Mouse (Mus musculus): ENCODE results near the gene Aox3.

Aox3 gene

DNA sequence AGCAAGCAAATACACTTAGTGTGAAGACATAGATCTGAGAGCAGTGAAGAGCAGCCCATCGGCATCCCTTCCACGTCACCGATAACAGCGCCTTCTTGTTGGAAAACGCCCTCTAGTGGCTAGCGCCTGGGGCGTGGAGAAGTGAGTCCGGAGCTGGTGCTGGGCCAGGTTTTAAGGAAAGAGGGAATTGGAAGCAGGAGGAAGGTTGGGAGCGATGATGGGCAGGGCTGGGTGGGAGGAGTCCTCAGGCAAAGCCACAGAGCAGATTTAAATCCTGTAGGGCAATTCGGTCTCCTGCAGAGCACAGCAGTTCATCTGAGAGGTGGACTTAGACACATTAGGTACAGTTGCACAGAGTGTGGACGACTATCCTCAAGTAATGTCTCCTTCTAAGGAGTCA lies at the start of gene Aox3:
TSS of gene Aox3 (plus strand) at position 251 of the 400 bp plus-strand sequence.
- no peak for DNase-seq (ENCODE audit: extremely low read depth, low read depth, low spot score)

DNA sequence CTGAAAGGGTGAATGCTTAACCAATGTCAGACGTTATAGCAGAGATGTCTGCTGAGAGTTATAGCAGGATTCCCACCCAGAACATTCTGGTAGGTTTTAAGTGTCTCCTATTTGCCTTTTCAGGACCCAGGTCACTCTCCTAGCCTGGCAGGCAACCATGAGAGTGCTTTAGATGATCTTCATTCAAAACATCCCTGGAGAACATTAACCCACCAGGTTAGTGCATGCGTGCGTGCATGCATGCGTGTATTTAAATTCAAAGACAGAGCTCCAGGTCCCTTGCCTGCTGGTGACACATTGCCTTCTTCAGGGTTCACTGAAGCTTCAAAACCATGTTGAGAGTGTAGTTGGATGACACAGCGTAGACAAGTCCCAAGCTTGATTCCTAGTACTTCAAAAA lies 47.8 kb upstream of the Aox3 start:
- DNase-seq (ENCODE audit: extremely low read depth, low read depth, low spot score): no peak

DNA sequence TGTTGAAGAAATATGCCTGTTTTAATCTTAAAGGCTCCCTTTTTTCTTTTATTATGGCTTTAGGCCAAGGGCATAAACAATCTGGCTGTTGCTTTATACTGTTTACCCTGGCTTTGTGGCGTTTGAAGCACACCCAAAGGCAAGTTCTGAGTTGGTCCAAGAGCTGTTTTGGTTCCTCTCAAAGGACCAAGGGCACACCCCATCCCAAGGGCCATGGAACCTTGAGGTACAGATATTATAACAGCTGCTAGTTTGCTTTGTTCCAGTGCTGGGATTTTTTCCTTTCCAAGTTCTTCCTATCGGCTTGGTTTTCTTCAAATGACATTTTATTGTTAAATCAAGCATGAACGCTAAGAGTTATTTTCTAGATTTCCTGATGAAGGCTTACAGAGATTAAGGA lies 47.3 kb upstream of the Aox3 start:
- no peak for DNase-seq (ENCODE audit: extremely low read depth, low read depth, low spot score)

DNA sequence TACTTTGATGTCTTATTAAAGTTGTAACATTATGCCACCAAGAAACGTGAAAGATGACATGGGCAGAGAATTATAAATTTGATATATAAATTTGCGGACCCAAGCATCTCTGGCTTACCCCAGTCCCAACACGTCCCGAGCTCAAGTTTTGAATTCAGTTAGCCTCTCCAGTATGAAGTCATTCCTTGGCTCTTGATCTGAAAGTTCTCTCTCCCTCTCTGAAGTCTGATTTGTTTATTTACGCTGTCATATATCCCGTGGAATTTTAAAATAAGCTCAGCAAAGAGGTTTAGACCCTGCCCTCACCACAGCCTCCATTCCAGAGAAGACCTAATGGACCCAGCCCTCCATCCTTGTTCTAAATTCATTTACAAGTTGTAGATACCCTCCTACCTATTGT lies 43.7 kb upstream of the Aox3 start:
- no peak for DNase-seq (ENCODE audit: extremely low read depth, low read depth, low spot score)

DNA sequence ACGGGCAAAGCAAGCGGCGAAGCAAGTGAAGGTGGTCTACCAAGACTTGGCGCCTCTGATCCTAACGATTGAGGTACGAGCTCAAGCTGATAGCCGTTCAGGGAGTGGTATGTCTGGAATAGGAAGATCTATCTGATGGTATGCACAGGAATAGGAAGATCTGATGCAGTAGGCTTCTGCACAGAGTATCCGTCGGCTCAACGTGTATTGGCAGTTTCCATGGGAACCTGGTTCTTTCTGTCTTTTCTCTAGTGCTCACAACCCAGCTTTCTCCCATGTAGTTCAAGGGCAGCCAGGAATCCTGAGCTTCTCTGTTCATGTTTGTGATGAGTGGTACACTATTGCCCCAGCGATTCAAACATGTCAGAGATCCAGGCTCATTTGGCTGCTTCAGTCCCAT lies 42.8 kb upstream of the Aox3 start:
- DNase-seq (ENCODE audit: extremely low read depth, low read depth, low spot score): no peak

DNA sequence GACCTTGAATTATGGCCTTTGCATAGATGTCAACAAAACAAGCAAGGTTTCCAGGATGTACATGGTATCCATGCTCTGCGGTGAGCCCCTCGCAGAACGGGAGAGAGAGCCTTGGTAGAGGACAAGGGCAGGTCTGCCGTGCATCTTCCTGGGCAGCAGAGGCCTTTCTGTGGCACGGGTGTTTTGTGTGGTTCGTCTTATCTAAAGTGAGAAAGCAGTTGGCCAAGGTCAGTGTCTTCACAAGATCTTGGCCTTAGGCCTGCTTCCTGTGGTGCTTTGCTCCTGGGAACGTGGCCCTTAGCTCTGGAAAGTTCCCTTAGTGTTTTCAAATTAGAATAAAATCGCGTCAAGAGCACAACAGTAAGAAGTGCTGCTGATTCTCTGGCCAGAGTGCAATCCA lies 41.9 kb upstream of the Aox3 start:
- DNase-seq (ENCODE audit: extremely low read depth, low read depth, low spot score): no peak

DNA sequence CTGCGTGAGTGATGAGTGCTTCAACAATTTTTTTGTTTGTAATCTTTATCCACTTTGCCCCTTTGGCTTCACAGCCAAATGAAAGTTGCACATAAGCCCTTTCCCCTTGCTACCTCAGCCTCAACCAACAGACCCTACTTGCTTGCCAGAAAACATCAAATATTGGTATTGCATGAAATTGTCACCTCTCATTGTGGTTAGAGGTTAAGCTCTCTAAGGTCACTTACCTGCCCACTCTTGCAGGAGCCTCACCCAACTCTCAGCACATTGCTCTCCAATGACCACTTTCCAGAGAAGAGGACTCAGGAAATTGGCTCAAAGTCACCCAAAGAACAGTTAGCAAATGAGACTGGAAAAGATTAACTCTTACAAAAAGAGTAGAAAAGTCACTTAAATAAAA lies 41.4 kb upstream of the Aox3 start:
- no peak for DNase-seq (ENCODE audit: extremely low read depth, low read depth, low spot score)

DNA sequence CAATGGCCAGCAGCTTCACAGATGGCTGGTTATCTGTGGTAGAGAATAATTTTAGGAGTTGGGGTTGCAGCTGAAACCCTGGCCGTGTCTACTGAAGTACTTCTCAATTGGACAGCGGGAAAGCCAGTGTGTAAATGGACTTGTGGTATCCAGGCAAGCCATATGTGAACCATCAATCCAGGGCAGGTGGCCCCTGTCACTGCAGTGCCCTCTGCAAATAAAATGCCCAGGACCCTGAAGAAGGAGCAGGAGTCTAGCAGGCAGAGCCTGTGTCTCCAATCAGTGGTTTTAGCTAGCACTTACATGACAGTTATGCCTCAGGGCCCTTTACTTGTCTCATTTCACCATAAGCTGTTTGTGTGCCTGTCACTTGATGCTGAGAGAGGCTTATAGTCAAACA lies 40.5 kb upstream of the Aox3 start:
- no peak for DNase-seq (ENCODE audit: extremely low read depth, low read depth, low spot score)

DNA sequence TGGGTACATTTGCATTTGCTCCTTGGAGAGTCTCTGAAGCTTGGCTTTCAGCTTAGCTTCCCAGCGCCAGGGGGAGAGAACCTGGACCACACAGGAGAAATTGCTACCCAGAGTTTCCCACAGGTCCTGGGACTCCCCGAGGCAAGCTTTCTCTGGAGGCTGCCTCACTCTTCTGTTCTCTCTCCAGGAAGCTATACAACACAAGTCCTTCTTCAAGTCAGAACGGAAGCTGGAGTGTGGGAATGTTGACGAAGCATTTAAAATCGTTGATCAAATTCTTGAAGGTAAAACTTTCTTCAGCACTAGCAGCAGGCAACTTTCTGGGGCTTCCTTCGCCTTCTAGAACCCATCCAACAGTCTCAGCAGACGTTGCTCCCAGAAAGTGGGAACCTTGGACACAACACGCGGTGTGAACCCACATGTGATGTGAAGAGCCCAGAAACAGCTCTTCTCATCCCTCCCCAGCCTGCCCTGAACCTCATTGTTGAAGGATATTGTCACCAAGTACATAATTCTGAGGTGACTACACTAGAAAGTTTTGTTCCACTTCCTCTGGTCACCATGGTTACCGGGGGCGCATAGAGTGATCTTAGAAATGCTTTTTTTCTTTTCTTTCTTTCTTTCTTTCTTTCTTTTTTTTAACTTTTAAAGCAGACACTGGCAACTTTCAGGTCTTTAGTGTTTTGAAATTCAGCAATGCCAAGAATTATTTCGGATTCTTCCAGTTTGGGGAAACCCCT lies 39.8 kb upstream of the Aox3 start:
- DNase-seq (ENCODE audit: extremely low read depth, low read depth, low spot score): no peak

DNA sequence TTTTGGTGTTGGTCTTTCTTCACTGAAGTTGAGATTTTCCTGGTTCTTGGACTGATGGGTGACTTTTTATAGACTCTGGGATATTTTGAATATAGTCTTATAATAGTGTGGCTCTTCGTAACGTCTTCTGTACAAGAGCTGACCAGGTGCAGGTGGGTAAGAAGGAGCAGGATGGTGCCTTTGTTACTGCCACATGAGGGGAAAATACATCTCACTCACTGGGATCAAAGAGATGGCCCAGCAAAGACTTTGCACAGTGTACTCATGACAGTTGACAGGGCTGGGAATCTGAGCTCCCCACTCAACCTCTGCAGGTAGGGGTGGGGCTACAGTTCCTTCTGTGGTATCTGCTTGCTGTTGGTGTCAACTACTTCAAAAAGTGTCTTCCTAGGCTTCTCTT lies 38.7 kb upstream of the Aox3 start:
- no peak for DNase-seq (ENCODE audit: extremely low read depth, low read depth, low spot score)

DNA sequence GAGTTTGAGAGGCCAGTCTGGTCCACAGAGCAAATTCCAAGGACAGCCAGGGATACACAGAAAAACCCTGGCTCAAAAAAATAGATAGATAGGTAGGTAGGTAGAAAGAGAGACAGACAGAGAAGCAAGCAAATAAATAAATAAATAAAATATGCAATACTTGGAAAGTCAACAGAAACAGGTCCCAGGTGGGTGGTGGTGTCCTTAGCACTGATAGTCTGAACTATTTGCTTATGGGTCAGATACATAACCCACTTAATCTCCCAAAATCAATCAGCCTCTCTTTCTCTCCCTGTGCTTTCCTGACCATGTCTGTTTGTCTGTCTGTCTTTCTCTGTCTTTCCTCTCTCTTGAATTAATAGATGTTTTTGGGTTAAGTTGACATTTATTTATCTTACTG lies 35.0 kb upstream of the Aox3 start:
- DNase-seq (ENCODE audit: extremely low read depth, low read depth, low spot score): no peak

DNA sequence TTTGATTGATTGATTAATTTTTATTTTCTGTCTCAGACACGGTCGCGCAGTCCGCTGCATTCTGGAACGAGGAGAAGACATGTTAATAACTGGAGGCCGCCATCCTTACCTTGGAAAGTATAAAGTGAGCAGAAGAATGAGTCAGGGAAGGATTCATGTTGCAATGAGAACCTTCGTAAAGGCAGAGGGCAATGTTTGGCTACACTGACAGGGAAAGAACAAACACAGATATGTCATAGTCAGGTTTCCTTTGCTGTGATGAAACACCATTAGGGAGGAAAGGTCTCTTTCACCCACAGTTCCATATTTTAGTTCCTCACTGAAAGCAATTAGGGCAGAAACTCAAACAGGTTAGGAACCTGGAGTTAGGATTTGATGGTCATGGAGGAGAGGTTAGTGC lies 34.5 kb upstream of the Aox3 start:
- no peak for DNase-seq (ENCODE audit: extremely low read depth, low read depth, low spot score)

DNA sequence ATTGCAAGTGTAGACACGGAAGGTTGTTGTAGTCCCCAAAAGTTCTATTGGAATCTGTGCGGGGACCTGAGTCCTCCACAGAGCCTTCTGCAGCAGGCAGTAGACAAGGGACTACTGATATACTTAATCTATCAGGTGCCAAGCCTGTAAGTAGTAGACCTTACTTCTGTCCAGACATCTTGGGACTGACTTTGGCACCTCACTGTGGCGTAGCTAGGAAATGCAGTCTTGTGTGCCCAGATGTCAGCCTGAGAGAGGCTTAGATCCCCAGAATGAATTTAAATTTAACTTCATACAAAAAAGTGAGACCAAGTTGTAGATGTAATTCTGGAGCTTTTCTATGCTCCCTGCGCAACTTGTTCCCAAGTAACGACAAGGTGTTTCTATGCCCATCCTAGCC lies 33.2 kb upstream of the Aox3 start:
- no peak for DNase-seq (ENCODE audit: extremely low read depth, low read depth, low spot score)

DNA sequence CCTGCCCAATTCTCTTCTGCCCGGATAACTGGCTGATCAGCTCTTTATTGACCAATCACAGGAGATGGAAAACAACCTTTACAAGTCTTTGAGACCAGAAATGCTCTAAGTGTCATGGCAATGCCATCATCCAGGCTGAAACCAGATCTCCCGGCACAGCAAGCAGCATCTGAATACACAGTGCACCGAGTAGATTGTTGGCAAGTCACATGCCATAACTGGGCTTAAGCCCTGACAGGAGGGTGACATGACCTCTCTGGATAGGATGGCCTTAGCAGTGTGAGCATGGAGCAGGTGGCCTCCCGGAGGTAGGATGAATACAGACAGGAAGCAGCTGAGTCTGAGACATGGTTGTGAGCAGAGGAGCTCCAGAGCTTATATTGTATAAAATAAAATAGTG lies 32.5 kb upstream of the Aox3 start:
- no peak for DNase-seq (ENCODE audit: extremely low read depth, low read depth, low spot score)

DNA sequence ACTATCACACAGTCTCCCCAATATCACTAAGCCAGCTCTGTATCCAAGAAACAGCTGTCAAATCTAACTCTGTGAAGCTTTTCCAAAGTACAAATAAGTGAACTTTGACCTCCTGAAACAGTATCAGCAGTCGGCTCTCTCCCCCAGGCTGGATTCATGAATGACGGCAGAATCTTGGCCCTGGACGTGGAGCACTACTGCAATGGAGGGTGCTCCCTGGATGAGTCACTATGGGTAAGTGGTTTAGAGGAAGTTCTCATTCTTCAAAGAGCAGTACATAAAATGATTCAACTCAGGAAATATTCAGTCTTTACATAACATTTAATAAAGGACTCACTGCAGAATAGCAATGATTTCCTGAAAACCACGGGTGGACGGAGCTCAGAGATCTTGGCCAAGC lies 31.6 kb upstream of the Aox3 start:
- DNase-seq (ENCODE audit: extremely low read depth, low read depth, low spot score): no peak

DNA sequence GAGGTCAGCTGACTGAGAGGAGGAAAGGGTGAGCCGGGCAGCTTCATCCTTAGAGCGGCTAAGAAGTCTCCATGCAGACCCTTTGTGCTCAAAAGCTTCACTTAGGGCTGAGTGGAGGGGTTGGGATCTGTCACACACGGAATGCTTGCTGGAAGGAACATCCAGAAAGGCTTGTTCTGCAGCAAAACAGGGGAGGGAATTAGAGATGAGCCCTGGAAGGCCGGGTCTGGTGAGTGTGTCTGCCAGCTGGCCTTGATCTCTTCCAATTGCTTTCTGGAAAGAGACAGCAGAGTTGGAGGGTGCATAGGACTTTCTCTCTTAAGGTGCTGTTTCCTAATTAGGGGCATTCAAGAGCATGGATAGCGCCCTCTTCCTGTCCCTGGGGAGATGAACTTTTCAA lies 23.6 kb upstream of the Aox3 start:
- no peak for DNase-seq (ENCODE audit: extremely low read depth, low read depth, low spot score)

DNA sequence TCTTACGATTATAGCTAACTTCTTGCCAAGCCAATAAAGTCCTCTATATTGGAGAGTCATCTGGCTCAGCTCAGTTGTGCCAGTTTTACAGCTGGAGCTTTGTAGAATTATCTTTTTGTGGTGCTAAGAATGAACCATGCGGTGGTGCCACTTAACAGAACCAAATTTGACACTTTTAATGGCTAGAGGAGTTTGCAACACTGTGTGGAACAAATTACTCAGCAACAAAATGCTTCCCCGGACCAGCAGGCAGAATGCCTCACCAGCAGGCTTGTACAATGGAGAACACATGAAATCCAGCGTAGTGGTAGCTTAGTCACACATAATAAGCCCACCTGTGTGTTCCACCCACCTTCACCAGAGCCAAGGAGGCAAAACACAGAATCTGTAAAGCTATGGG lies 22.7 kb upstream of the Aox3 start:
- DNase-seq (ENCODE audit: extremely low read depth, low read depth, low spot score): no peak

DNA sequence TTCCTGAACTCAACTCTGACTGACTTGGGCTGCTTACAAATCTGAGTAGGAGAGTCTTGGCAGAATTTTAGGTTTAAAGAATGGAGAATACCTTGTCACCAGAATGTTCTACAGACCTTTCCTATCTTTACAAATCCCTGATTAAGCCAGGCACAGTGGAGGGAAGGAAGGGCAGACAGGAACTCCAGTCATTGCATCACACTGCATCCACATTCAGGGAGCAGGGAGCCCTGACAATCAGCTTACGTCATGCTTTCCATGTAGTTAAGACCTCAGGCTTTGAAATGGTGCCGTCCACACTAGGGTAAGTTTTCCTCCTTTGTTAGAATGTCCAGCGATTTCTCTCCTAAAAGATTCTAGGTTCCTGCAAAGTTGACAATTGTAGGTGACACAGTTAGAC lies 21.7 kb upstream of the Aox3 start:
- DNase-seq (ENCODE audit: extremely low read depth, low read depth, low spot score): no peak

DNA sequence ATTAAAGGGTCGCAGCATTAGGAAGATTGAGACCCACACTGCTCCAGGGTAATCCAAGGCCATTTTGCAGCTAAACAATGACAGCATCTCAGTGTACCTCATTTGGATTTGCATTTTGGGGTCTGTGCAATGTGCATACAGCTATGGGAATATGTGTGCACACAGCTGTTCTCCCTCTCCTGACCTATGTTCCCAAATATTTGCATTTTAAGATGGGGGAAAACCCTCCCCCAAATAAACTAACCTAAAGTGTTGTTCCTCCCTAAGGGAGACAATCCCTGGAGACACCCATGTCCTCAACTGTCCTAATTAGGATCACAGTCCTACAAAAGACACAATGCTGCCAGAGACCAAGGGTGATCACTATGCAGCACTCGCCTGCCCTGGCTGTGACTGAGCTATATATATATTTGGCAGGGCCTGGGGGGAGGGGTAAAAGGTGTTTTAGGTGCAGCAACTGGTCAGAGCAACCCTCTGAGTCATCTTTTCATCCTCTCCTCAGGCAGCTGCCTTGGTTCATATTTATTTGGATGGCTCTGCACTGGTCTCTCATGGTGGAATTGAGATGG lies 20.9 kb upstream of the Aox3 start:
- DNase-seq (ENCODE audit: extremely low read depth, low read depth, low spot score): no peak

DNA sequence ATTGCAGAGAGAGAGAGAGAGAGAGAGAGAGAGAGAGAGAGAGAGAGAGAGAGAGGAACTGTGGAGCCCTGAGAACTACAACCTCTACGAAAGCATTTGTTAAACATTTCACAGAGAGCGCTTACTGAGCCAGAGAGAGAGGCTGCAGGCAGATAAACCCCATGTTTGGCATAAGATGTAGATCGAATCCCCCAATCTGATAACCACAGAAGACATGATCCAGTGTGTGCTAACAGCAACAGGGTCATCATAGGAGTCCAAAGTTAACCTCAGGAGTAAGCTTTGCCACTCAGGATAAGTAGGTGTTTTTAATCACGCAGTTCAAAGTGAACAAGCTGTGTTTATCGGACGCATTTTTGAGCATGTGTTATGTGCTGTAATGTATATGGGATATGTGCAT lies 15.6 kb upstream of the Aox3 start:
- no peak for DNase-seq (ENCODE audit: extremely low read depth, low read depth, low spot score)

DNA sequence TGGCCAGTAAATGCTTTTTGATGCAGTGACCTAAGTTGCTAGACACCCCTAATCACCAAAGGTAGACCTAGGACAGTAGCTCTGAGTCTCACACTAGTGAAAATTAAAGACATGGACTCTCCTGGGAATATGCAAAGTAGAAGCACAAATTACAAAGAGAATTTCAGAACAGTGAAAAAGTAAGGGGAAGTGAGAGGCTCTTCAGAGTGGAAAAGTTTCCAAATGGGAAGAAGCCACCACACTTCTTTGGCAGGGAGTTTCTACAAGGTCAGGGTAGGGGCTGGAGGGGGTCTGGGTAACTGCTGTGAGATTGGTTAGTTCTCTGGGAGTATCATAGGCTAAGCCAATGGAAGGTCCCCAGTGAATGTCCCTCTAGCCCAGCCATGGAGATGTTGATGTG lies 13.8 kb upstream of the Aox3 start:
- DNase-seq (ENCODE audit: extremely low read depth, low read depth, low spot score): no peak

DNA sequence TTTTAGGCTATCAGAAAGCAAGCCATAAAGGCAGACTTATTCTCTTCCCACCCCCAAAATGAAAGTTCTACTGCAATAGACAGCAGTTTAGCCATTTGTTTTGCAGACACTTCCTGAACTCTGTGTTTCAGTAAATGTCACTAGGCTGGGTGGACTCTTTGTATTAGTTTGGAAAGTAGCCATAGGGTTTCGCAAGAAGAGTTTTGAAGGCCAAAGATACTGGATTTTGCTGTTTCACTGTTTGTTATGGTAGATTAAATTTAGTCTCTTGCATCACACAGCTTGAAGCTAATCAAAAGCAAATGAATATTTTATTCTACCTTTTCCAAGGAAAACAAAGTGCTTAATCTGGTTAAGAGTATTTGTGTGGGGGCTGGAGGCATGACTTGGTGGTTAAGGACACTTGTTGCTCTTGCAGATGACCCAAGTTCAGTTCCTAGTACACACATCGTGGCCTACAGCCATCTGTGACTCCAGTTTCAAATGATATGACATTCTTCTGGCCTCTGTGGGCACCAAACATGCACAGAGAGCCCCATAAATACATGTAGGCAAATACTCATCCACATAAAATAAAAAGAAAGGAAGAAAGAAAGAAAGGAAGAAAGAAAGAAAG lies 11.3 kb upstream of the Aox3 start:
- DNase-seq (ENCODE audit: extremely low read depth, low read depth, low spot score): peak; percentile 68

DNA sequence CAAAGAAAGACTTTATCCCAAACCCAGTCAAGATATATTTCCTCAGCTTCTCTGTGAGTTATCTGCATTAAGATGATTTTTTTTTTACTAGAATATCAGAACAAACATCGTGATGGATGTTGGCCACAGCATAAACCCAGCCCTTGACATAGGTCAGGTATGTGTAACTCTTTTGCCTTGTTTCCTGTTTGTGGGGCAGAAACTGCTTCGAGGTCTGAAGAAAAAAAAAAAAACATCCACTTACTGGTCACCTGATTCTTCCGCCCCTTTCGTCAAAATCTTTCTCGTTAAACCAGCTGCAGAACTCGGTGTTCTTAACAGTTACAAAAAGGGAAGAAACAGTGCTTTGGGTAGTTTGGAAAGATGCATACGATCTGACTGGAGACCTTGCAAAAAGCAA lies 10.4 kb upstream of the Aox3 start:
- DNase-seq (ENCODE audit: extremely low read depth, low read depth, low spot score): no peak

Data from fat pad, adult 2 months (tissue).